Mouse (Mus musculus) stomach, postnatal 0 days (tissue): ENCODE measurements around the gene Ank3.

Source experiments
- CTCF ChIP-seq: IDR thresholded peaks from 2 replicates; pipeline ENCODE4 v1.5.1; 2016; ENCODE audit warnings: antibody characterized with exemption, low read depth, mild to moderate bottlenecking, moderate library complexity
- EP300 ChIP-seq: optimal IDR thresholded peaks from 2 replicates; pipeline ENCODE3; 2016; ENCODE audit warnings: antibody characterized with exemption

DNA sequence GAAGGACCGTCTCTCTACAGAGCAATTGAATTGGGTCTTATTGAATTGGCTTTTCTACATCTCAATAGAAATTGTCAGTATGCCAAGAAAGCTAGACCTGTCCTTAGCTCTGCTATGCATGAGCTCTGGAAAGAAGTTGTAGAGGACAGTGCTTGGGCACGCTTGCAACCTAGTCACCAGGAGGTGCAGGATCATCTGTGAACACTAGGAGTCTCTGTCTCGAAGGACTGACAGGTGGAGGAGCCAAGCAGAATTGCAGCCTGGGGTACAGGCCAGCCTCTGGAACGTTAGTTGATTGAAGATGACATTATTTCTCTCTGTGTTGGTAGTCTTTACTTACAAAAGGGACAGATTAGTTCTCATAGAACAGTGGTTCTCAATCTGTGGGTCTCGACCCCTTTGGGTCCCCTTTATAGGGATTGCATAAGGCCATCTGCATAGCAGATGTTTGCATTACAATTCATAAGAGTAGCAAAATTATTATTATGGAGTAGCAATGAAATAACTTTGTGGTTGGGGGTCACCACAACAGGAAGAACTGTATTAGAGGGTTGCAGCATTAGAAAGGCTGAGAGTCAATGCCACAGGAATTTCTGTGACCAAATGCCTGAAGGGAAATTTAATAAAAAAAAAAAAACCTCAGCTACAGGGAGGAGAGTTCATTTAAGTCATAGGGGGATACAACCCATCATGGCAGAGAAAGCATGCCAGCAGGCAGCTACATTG is 454.0 kb downstream of the Ank3 start:
- TF ChIP-seq CTCF (peak; percentile 55), EP300 (no peak)
